Comparison of ENCODE assay signal across 27 mouse cellular contexts in the genomic region with DNA sequence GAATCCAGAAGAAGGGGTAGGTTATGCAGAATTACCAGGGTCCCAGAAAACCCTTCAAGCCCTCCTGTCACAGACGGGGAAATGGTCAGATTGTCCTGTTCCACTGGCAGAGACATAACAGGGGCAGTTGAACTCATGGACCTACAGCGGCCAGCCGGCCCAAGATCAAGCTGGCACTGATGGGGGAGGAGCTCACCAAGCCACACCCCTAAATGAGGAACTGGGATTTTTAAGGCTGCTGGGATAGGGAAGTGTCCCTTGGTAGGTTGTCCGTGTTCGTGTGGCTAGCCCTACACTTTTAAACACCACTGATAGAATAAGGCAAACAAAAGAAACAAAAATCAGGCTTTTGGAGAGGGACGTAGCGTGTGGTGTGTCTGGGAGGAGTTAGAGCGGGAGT. TPM values are rescaled to one million over a fixed set of nuclear protein-coding genes. Genes with fewer than 3 reads are reported as not detected.
DNase-seq lines count a peak whose midpoint lies in the region; ATAC-seq and TF ChIP-seq lines count a peak whose summit lies in the region.
"Had no signal": no experiment of that assay in that cellular context is flagged by ENCODE, and none has a peak within 500 bp of the region (broad histone marks: within the 10 kb centered on the region; RNA-seq: fewer than 3 reads in every experiment).

No protein-coding gene starts in this region.

- H3K4me1 ChIP-seq in forebrain, embryonic 11.5 days (replicated peaks; ENCODE audit: control insufficient read depth, insufficient read depth, low read length): no peaks in the 10 kb centered on the region
- no peaks in the 10 kb centered on the region for H3K4me1 ChIP-seq in forebrain, embryonic 14.5 days (ENCODE audit: control insufficient read depth, insufficient read depth, low read length)
- H3K4me1 ChIP-seq in midbrain, embryonic 11.5 days (ENCODE audit: control insufficient read depth, insufficient read depth, low read length): peaks cover 3% of the 10 kb centered on the region; the same call in 1 of the 2 replicates
- no peaks in the 10 kb centered on the region for H3K4me1 ChIP-seq in midbrain, embryonic 15.5 days
- no peaks in the 10 kb centered on the region for H3K4me1 ChIP-seq in limb, embryonic 10.5 days
- H3K4me1 ChIP-seq: hindbrain, embryonic 13.5 days; intestine, embryonic 15.5 days had no signal

- H3K9me3 ChIP-seq in forebrain, embryonic 11.5 days (ENCODE audit: control insufficient read depth, low read length): no peaks in the 10 kb centered on the region
- peaks cover 2% of the 10 kb centered on the region; the same call in 1 of the 2 replicates for H3K9me3 ChIP-seq in forebrain, embryonic 14.5 days (replicated peaks; ENCODE audit: control insufficient read depth, low read length)
- peaks cover 3% of the 10 kb centered on the region; the same call in 1 of the 2 replicates for H3K9me3 ChIP-seq in midbrain, embryonic 11.5 days (ENCODE audit: control insufficient read depth, low read length)
- no peaks in the 10 kb centered on the region for H3K9me3 ChIP-seq in midbrain, embryonic 15.5 days
- H3K9me3 ChIP-seq in limb, embryonic 10.5 days (replicated peaks): no peaks in the 10 kb centered on the region
- H3K9me3 ChIP-seq: G1E; intestine, embryonic 15.5 days had no signal

- no peak overlapping the region for H3K27ac ChIP-seq in forebrain, embryonic 11.5 days (ENCODE audit: low read depth, low read length)
- H3K27ac ChIP-seq in forebrain, embryonic 14.5 days (ENCODE audit: low read depth, low read length): no peak overlapping the region
- H3K27ac ChIP-seq in midbrain, embryonic 11.5 days (ENCODE audit: low read depth, low read length): no peak overlapping the region
- H3K27ac ChIP-seq in midbrain, embryonic 15.5 days: no peak overlapping the region
- no peak overlapping the region for H3K27ac ChIP-seq in left cerebral cortex, adult 2 months
- no peak overlapping the region for H3K27ac ChIP-seq in limb, embryonic 10.5 days
- H3K27ac ChIP-seq: forebrain, embryonic 12.5 days; hindbrain, embryonic 10.5 days; hindbrain, embryonic 13.5 days; intestine, embryonic 15.5 days had no signal

- ATAC-seq in forebrain, embryonic 11.5 days (replicated peaks; ENCODE audit: low FRiP score): no peak
- no peak for ATAC-seq in forebrain, embryonic 14.5 days
- ATAC-seq in midbrain, embryonic 11.5 days (ENCODE audit: low FRiP score): no peak
- no peak for ATAC-seq in midbrain, embryonic 15.5 days (replicated peaks)
- ATAC-seq in megakaryocyte progenitor cell, adult 5-6 weeks (replicated peaks; ENCODE audit: poor library complexity): peak; percentile 64
- ATAC-seq: forebrain, embryonic 16.5 days; hindbrain, embryonic 16.5 days; intestine, embryonic 15.5 days; Patski had no signal

- H3K4me3 ChIP-seq in forebrain, embryonic 11.5 days (ENCODE audit: low read depth, low read length): no peak overlapping the region
- no peak overlapping the region for H3K4me3 ChIP-seq in forebrain, embryonic 14.5 days (ENCODE audit: low read depth, low read length)
- no peak overlapping the region for H3K4me3 ChIP-seq in midbrain, embryonic 11.5 days (ENCODE audit: low read depth, low read length)
- H3K4me3 ChIP-seq in midbrain, embryonic 15.5 days: no peak overlapping the region
- no peak overlapping the region for H3K4me3 ChIP-seq in left cerebral cortex, adult 2 months
- no peak overlapping the region for H3K4me3 ChIP-seq in limb, embryonic 10.5 days
- H3K4me3 ChIP-seq: forebrain, embryonic 12.5 days; hindbrain, embryonic 10.5 days; hindbrain, embryonic 13.5 days; intestine, embryonic 15.5 days had no signal

- no peaks in the 10 kb centered on the region for H3K36me3 ChIP-seq in forebrain, embryonic 11.5 days (ENCODE audit: control insufficient read depth, insufficient read depth, low read length)
- H3K36me3 ChIP-seq in forebrain, embryonic 14.5 days (ENCODE audit: control insufficient read depth, insufficient read depth, low read length): no peaks in the 10 kb centered on the region
- no peaks in the 10 kb centered on the region for H3K36me3 ChIP-seq in midbrain, embryonic 11.5 days (ENCODE audit: control insufficient read depth, insufficient read depth, low read length)
- H3K36me3 ChIP-seq in midbrain, embryonic 15.5 days (replicated peaks): no peaks in the 10 kb centered on the region
- H3K36me3 ChIP-seq in limb, embryonic 10.5 days: no peaks in the 10 kb centered on the region
- H3K36me3 ChIP-seq: forebrain, embryonic 12.5 days; G1E; hindbrain, embryonic 10.5 days; hindbrain, embryonic 13.5 days; intestine, embryonic 15.5 days had no signal

- no peak overlapping the region for H3K9ac ChIP-seq in forebrain, embryonic 11.5 days (ENCODE audit: low read length)
- H3K9ac ChIP-seq in forebrain, embryonic 14.5 days (ENCODE audit: low read length): no peak overlapping the region
- H3K9ac ChIP-seq in midbrain, embryonic 11.5 days (ENCODE audit: low read length): no peak overlapping the region
- no peak overlapping the region for H3K9ac ChIP-seq in midbrain, embryonic 15.5 days
- H3K9ac ChIP-seq: forebrain, embryonic 12.5 days; hindbrain, embryonic 13.5 days; intestine, embryonic 15.5 days had no signal

- peak; percentile 20 for DNase-seq in forebrain, embryonic 11.5 days (ENCODE audit: low spot score)
- DNase-seq in forebrain, embryonic 14.5 days (ENCODE audit: low spot score): no peak
- DNase-seq in midbrain, embryonic 11.5 days (ENCODE audit: low spot score, missing footprints): peak; percentile 47
- DNase-seq in left cerebral cortex, adult 2 months (ENCODE audit: extremely low spot score in 1 of 2, low spot score in 2 of 2): no peak
- DNase-seq in limb, embryonic 10.5 days (ENCODE audit: low spot score): no peak
- DNase-seq: adrenal gland, postnatal 10 days; adrenal gland, postnatal 36 days; B cell, adult 2 months; cerebellum, adult 18-20 months; cerebellum, adult 9-10 months; cerebellum, postnatal 14 days; embryo, embryonic 11 days; gastrocnemius, postnatal 10 days; gastrocnemius, postnatal 36 days; heart, adult 18-20 months had no signal

- 88% methylated on average over 8 of the region's 8 CpGs for WGBS in forebrain, embryonic 11.5 days
- 89% methylated on average over 8 of the region's 8 CpGs for WGBS in forebrain, embryonic 14.5 days
- WGBS in midbrain, embryonic 11.5 days: 89% methylated on average over 8 of the region's 8 CpGs
- 89% methylated on average over 8 of the region's 8 CpGs for WGBS in midbrain, embryonic 15.5 days
- WGBS in limb, embryonic 10.5 days: 91% methylated on average over 8 of the region's 8 CpGs

- intact Hi-C loops in left cerebral cortex, adult 2 months (cut with DNase I): no loop called here

- H3K4me2 ChIP-seq in forebrain, embryonic 11.5 days (ENCODE audit: low read depth, low read length, severe bottlenecking): no peak overlapping the region
- no peak overlapping the region for H3K4me2 ChIP-seq in forebrain, embryonic 14.5 days (ENCODE audit: low read length)
- H3K4me2 ChIP-seq in midbrain, embryonic 11.5 days: no peak overlapping the region
- no peak overlapping the region for H3K4me2 ChIP-seq in midbrain, embryonic 15.5 days
- H3K4me2 ChIP-seq: forebrain, embryonic 12.5 days; heart, embryonic 11.5 days; hindbrain, embryonic 13.5 days; intestine, embryonic 15.5 days had no signal

- peaks cover under 1% of the 10 kb centered on the region; the same call in 1 of the 2 replicates for H3K27me3 ChIP-seq in forebrain, embryonic 11.5 days (ENCODE audit: control insufficient read depth, insufficient read depth, low read length)
- H3K27me3 ChIP-seq in forebrain, embryonic 14.5 days (replicated peaks; ENCODE audit: control insufficient read depth, insufficient read depth, low read length): no peaks in the 10 kb centered on the region
- peaks cover 4% of the 10 kb centered on the region; the same call in 1 of the 2 replicates for H3K27me3 ChIP-seq in midbrain, embryonic 11.5 days (ENCODE audit: control insufficient read depth, insufficient read depth, low read length)
- peaks cover 5% of the 10 kb centered on the region for H3K27me3 ChIP-seq in midbrain, embryonic 15.5 days (replicated peaks)
- H3K27me3 ChIP-seq in limb, embryonic 10.5 days (ENCODE audit: low read depth, poor library complexity, severe bottlenecking): peaks cover 9% of the 10 kb centered on the region
- H3K27me3 ChIP-seq: CH12.LX; intestine, embryonic 15.5 days; Patski had no signal

- no peak for TF ChIP-seq CTCF in left cerebral cortex, adult 2 months (IDR thresholded peaks at IDR 0.05)

RNA-seq across cellular contexts. Expression of a gene that starts 5.9 kb away (rescaled TPM):
- 71.2 and 73.9 TPM in 2 replicates for polyA plus RNA-seq in forebrain, embryonic 11.5 days (2014; fragmentation: Nextera tagmentation; extraction: Ambion mirVana)
- polyA plus RNA-seq in forebrain, embryonic 14.5 days (2014; fragmentation: Nextera tagmentation; extraction: Ambion mirVana): 20.1 and 30.1 TPM in 2 replicates
- 76.7 and 84.2 TPM in 2 replicates for polyA plus RNA-seq in midbrain, embryonic 11.5 days (2014; fragmentation: Nextera tagmentation; extraction: Ambion mirVana)
- polyA plus RNA-seq in midbrain, embryonic 15.5 days (2015; fragmentation: Nextera tagmentation; extraction: Ambion mirVana): 9.6 and 10.4 TPM in 2 replicates
- 49.9 and 83.4 TPM in 2 replicates for total RNA-seq in megakaryocyte progenitor cell, adult 5-6 weeks (2015)
- total RNA-seq in megakaryocyte progenitor cell, adult 5-6 weeks (2017): 36.9 and 46.5 TPM in 2 replicates
- 10 to 100 TPM; 16.7 to 20.1 TPM for total RNA-seq in left cerebral cortex, adult 2 months (2021)
- polyA plus RNA-seq in limb, embryonic 10.5 days (2016; fragmentation: Nextera tagmentation; extraction: Ambion mirVana): 63.2 and 63.7 TPM in 2 replicates
- polyA plus RNA-seq: G1E had no signal

Comparison
In these comparisons a context has a peak if more than half of its experiments do, and no peak if none do; other contexts are left out.
1. DNase-seq: peak in forebrain, embryonic 11.5 days (single experiment) and midbrain, embryonic 11.5 days (single experiment); none in forebrain, embryonic 14.5 days (single experiment), left cerebral cortex, adult 2 months (0 of 2) and limb, embryonic 10.5 days (single experiment).